Comparison of ENCODE assay signal across 14 mouse cellular contexts in genomic region chr8:104061048-104061988, GRCm38 (mm10). TPM values are rescaled to one million over a fixed set of nuclear protein-coding genes. Genes with fewer than 3 reads are reported as not detected.
DNase-seq lines count a peak whose midpoint lies in the region; ATAC-seq and TF ChIP-seq lines count a peak whose summit lies in the region.
"Had no signal": no experiment of that assay in that cellular context is flagged by ENCODE, and none has a peak within 500 bp of the region (broad histone marks: within the 10 kb centered on the region; RNA-seq: fewer than 3 reads in every experiment).

No protein-coding gene starts in this region.

- no peak for TF ChIP-seq CTCF in lung, postnatal 0 days (IDR thresholded peaks at IDR 0.05)
- TF ChIP-seq CTCF in intestine, postnatal 0 days (IDR thresholded peaks at IDR 0.05; ENCODE audit: low read depth) = no peak

- peak; percentile 13 for DNase-seq in lung, postnatal 0 days (ENCODE audit: low spot score)
- no peak for DNase-seq in lung, postnatal 4 days
- no peak for DNase-seq in thymus, adult 18-20 months
- no peak for DNase-seq in adipocyte (ENCODE audit: low spot score)
- DNase-seq: cerebellum, adult 9-10 months; heart, postnatal 36 days; kidney, postnatal 25 days; layer of hippocampus, postnatal 36 days; lung, postnatal 36 days had no signal

- H3K4me3 ChIP-seq in lung, postnatal 0 days (ENCODE audit: low read depth, low read length) = no peak overlapping the region
- H3K4me3 ChIP-seq in forebrain, embryonic 16.5 days (replicated peaks; ENCODE audit: low read length) = no peak overlapping the region
- H3K4me3 ChIP-seq in intestine, postnatal 0 days (ENCODE audit: low read depth, low read length) = no peak overlapping the region
- H3K4me3 ChIP-seq in stomach, embryonic 16.5 days (replicated peaks; ENCODE audit: low read length) = no peak overlapping the region
- H3K4me3 ChIP-seq: embryonic facial prominence, embryonic 13.5 days; limb, embryonic 15.5 days had no signal

- no peak overlapping the region for H3K4me2 ChIP-seq in lung, postnatal 0 days (replicated peaks; ENCODE audit: low read depth, low read length)
- no peak overlapping the region for H3K4me2 ChIP-seq in forebrain, embryonic 16.5 days (ENCODE audit: low read length)
- peak overlapping the region; percentile 43 for H3K4me2 ChIP-seq in intestine, postnatal 0 days (replicated peaks; ENCODE audit: low read depth)
- no peak overlapping the region for H3K4me2 ChIP-seq in stomach, embryonic 16.5 days (ENCODE audit: low read depth, low read length)
- H3K4me2 ChIP-seq: embryonic facial prominence, embryonic 13.5 days; limb, embryonic 15.5 days had no signal

- WGBS in lung, postnatal 0 days = 61% methylated on average over 6 of the region's 6 CpGs
- WGBS in forebrain, embryonic 16.5 days = 77% methylated on average over 6 of the region's 6 CpGs
- 29% methylated on average over 6 of the region's 6 CpGs for WGBS in intestine, postnatal 0 days
- 50% methylated on average over 6 of the region's 6 CpGs for WGBS in stomach, embryonic 16.5 days

- H3K27ac ChIP-seq in lung, postnatal 0 days (ENCODE audit: low read length) = no peak overlapping the region
- 0 out of 2 replicates have a peak overlapping the region, but pooled peaks have one; percentile 23 for H3K27ac ChIP-seq in forebrain, embryonic 16.5 days (ENCODE audit: low read length)
- peak overlapping the region; percentile 88 for H3K27ac ChIP-seq in intestine, postnatal 0 days (ENCODE audit: low read depth, low read length)
- peak overlapping the region; percentile 48 for H3K27ac ChIP-seq in stomach, embryonic 16.5 days (ENCODE audit: low read length)
- H3K27ac ChIP-seq: embryonic facial prominence, embryonic 13.5 days; limb, embryonic 15.5 days had no signal

- no peaks in the 10 kb centered on the region for H3K36me3 ChIP-seq in lung, postnatal 0 days (ENCODE audit: insufficient read depth, low read length)
- H3K36me3 ChIP-seq in forebrain, embryonic 16.5 days (ENCODE audit: control insufficient read depth, insufficient read depth) = no peaks in the 10 kb centered on the region
- H3K36me3 ChIP-seq in intestine, postnatal 0 days (ENCODE audit: control insufficient read depth, insufficient read depth) = no peaks in the 10 kb centered on the region
- no peaks in the 10 kb centered on the region for H3K36me3 ChIP-seq in stomach, embryonic 16.5 days (ENCODE audit: control insufficient read depth, insufficient read depth, low read length)
- H3K36me3 ChIP-seq: embryonic facial prominence, embryonic 13.5 days; limb, embryonic 15.5 days had no signal

- ATAC-seq in lung, postnatal 0 days = no peak; the same call in 1 of the 2 replicates
- no peak; the same call in 1 of the 2 replicates for ATAC-seq in forebrain, embryonic 16.5 days
- ATAC-seq in intestine, postnatal 0 days = peak; percentile 94
- peak; percentile 70; the same call in 1 of the 2 replicates for ATAC-seq in stomach, embryonic 16.5 days (ENCODE audit: insufficient read depth, low FRiP score)

- no peak overlapping the region for H3K9ac ChIP-seq in lung, postnatal 0 days (replicated peaks; ENCODE audit: low read depth)
- H3K9ac ChIP-seq in forebrain, embryonic 16.5 days (replicated peaks; ENCODE audit: low read depth, low read length) = no peak overlapping the region
- H3K9ac ChIP-seq in intestine, postnatal 0 days (ENCODE audit: low read depth, low read length) = no peak overlapping the region
- H3K9ac ChIP-seq in stomach, embryonic 16.5 days (ENCODE audit: low read length) = no peak overlapping the region
- H3K9ac ChIP-seq: embryonic facial prominence, embryonic 13.5 days; limb, embryonic 15.5 days had no signal

- H3K4me1 ChIP-seq in lung, postnatal 0 days (ENCODE audit: insufficient read depth, low read depth, low read length) = no peaks in the 10 kb centered on the region
- H3K4me1 ChIP-seq in forebrain, embryonic 16.5 days (replicated peaks; ENCODE audit: control insufficient read depth, insufficient read depth, low read length) = peaks cover 9% of the 10 kb centered on the region
- peaks cover 14% of the 10 kb centered on the region; the same call in 1 of the 2 replicates for H3K4me1 ChIP-seq in intestine, postnatal 0 days (replicated peaks; ENCODE audit: control insufficient read depth, insufficient read depth, low read length)
- H3K4me1 ChIP-seq in stomach, embryonic 16.5 days (ENCODE audit: control insufficient read depth, insufficient read depth, low read length) = peaks cover 15% of the 10 kb centered on the region

- H3K9me3 ChIP-seq in lung, postnatal 0 days (ENCODE audit: low read length) = no peaks in the 10 kb centered on the region
- H3K9me3 ChIP-seq in forebrain, embryonic 16.5 days (ENCODE audit: control insufficient read depth, low read length) = no peaks in the 10 kb centered on the region
- no peaks in the 10 kb centered on the region for H3K9me3 ChIP-seq in intestine, postnatal 0 days (ENCODE audit: control insufficient read depth)
- H3K9me3 ChIP-seq in stomach, embryonic 16.5 days (replicated peaks; ENCODE audit: control insufficient read depth, low read length) = no peaks in the 10 kb centered on the region
- H3K9me3 ChIP-seq: embryonic facial prominence, embryonic 13.5 days; limb, embryonic 15.5 days had no signal

- no peak for TF ChIP-seq EP300 in lung, postnatal 0 days (IDR thresholded peaks at IDR 0.05)

- no peaks in the 10 kb centered on the region for H3K27me3 ChIP-seq in lung, postnatal 0 days (replicated peaks; ENCODE audit: insufficient read depth, low read length)
- H3K27me3 ChIP-seq in forebrain, embryonic 16.5 days (replicated peaks; ENCODE audit: control insufficient read depth, insufficient read depth, low read length) = no peaks in the 10 kb centered on the region
- no peaks in the 10 kb centered on the region for H3K27me3 ChIP-seq in intestine, postnatal 0 days (replicated peaks; ENCODE audit: control insufficient read depth, insufficient read depth, low read length)
- no peaks in the 10 kb centered on the region for H3K27me3 ChIP-seq in stomach, embryonic 16.5 days (ENCODE audit: control insufficient read depth, insufficient read depth, low read length)
- H3K27me3 ChIP-seq: embryonic facial prominence, embryonic 13.5 days; limb, embryonic 15.5 days had no signal

RNA-seq across cellular contexts. Expression of gene Cdh5, which starts 40.1 kb away (rescaled TPM):
- 99.0 and 100 TPM in 2 replicates for polyA plus RNA-seq in lung, postnatal 0 days (2015; fragmentation: Nextera tagmentation; extraction: Ambion mirVana)
- polyA plus RNA-seq in forebrain, embryonic 16.5 days (2015; fragmentation: Nextera tagmentation; extraction: Ambion mirVana) = 9.2 and 12.6 TPM in 2 replicates
- polyA plus RNA-seq in intestine, postnatal 0 days (2015; fragmentation: Nextera tagmentation; extraction: Ambion mirVana) = 12.1 and 12.4 TPM in 2 replicates
- polyA plus RNA-seq in stomach, embryonic 16.5 days (2015; fragmentation: Nextera tagmentation; extraction: Ambion mirVana) = 25.1 TPM in 2 replicates

Comparison
In these comparisons a context has a peak if more than half of its experiments do, and no peak if none do; other contexts are left out.
1. ATAC-seq: peak in intestine, postnatal 0 days (single experiment) and stomach, embryonic 16.5 days (single experiment); none in lung, postnatal 0 days (single experiment) and forebrain, embryonic 16.5 days (single experiment).